Mouse (Mus musculus): ENCODE measurements at regions not wholly inside any gene's neighbourhood (a gene's known extent, or its start where the extent isn't known, plus 50 kb on each side); places are given as distances from the start of the nearest gene placed in this dataset.

GRCm38 (mm10) chr19:21033991-21034390, 80.0 kb upstream of the Tmc1 start:
- WGBS: 74% methylated on average over 3 of the region's 3 CpGs
- Histone ChIP-seq H3K4me1 (replicated peaks; ENCODE audit: control insufficient read depth, insufficient read depth, low read length) (peaks cover 5% of the 10 kb centered on the region), H3K36me3 (ENCODE audit: control insufficient read depth, insufficient read depth, low read length) (no peaks in the 10 kb centered on the region), H3K9me3 (ENCODE audit: control insufficient read depth, low read length) (no peaks in the 10 kb centered on the region), H3K27me3 (replicated peaks; ENCODE audit: control insufficient read depth, insufficient read depth, low read length) (no peaks in the 10 kb centered on the region), H3K27ac (ENCODE audit: low read depth, low read length) (no peak overlapping the region), H3K4me2 (no peak overlapping the region), H3K4me3 (ENCODE audit: low read depth, low read length) (no peak overlapping the region), H3K9ac (ENCODE audit: low read depth, low read length) (no peak overlapping the region)
- ATAC-seq (replicated peaks; ENCODE audit: low FRiP score): no peak
- no peak for DNase-seq (ENCODE audit: low spot score)

- Histone ChIP-seq H3K36me3 (ENCODE audit: control insufficient read depth, insufficient read depth, low read length) (no peaks in the 10 kb centered on the region), H3K9me3 (ENCODE audit: control insufficient read depth, low read length) (no peaks in the 10 kb centered on the region), H3K4me1 (replicated peaks; ENCODE audit: control insufficient read depth, insufficient read depth, low read length) (peaks cover 5% of the 10 kb centered on the region), H3K4me3 (ENCODE audit: low read depth, low read length) (no peak overlapping the region), H3K27ac (ENCODE audit: low read depth, low read length) (peak overlapping the region; percentile 44; the same call in 1 of the 2 replicates), H3K9ac (ENCODE audit: low read depth, low read length) (no peak overlapping the region), H3K27me3 (replicated peaks; ENCODE audit: control insufficient read depth, insufficient read depth, low read length) (no peaks in the 10 kb centered on the region), H3K4me2 (no peak overlapping the region)
- DNase-seq (ENCODE audit: low spot score) (no peak), ATAC-seq (replicated peaks; ENCODE audit: low FRiP score) (0 out of 2 replicates have a peak, but pooled peaks have one; percentile 46)
- 39% methylated on average over 2 of the region's 2 CpGs for WGBS
Measured at GRCm38 (mm10) chr19:21032558-21032957, 78.6 kb upstream of the Tmc1 start.

- DNase-seq (ENCODE audit: low spot score): no peak
- WGBS: 55% methylated on average over 4 of the region's 4 CpGs
Measured at GRCm38 (mm10) chr19:21031768-21032308, 77.8 kb upstream of the Tmc1 start.

GRCm38 (mm10) chr19:21030971-21031370, 77.0 kb upstream of the Tmc1 start:
- Histone ChIP-seq H3K27me3 (replicated peaks; ENCODE audit: control insufficient read depth, insufficient read depth, low read length) (no peaks in the 10 kb centered on the region), H3K9ac (ENCODE audit: low read depth, low read length) (no peak overlapping the region), H3K9me3 (ENCODE audit: control insufficient read depth, low read length) (no peaks in the 10 kb centered on the region), H3K4me2 (no peak overlapping the region), H3K4me1 (replicated peaks; ENCODE audit: control insufficient read depth, insufficient read depth, low read length) (no peaks in the 10 kb centered on the region), H3K4me3 (ENCODE audit: low read depth, low read length) (no peak overlapping the region), H3K36me3 (ENCODE audit: control insufficient read depth, insufficient read depth, low read length) (no peaks in the 10 kb centered on the region), H3K27ac (ENCODE audit: low read depth, low read length) (no peak overlapping the region)
- DNase-seq (ENCODE audit: low spot score) (no peak), ATAC-seq (replicated peaks; ENCODE audit: low FRiP score) (no peak)
- 82% methylated on average over 5 of the region's 5 CpGs for WGBS

More at GRCm38 (mm10) chr19:21031768-21032308, 77.8 kb upstream of the Tmc1 start:
- H3K4me2 ChIP-seq: no peak overlapping the region
- H3K27ac ChIP-seq (ENCODE audit: low read depth, low read length): peak overlapping the region; percentile 44
- peaks cover 3% of the 10 kb centered on the region for H3K4me1 ChIP-seq (replicated peaks; ENCODE audit: control insufficient read depth, insufficient read depth, low read length)
- no peaks in the 10 kb centered on the region for H3K36me3 ChIP-seq (ENCODE audit: control insufficient read depth, insufficient read depth, low read length)
- no peak overlapping the region for H3K4me3 ChIP-seq (ENCODE audit: low read depth, low read length)
- peak; percentile 56 for ATAC-seq (replicated peaks; ENCODE audit: low FRiP score)
- no peaks in the 10 kb centered on the region for H3K9me3 ChIP-seq (ENCODE audit: control insufficient read depth, low read length)
- no peak overlapping the region for H3K9ac ChIP-seq (ENCODE audit: low read depth, low read length)
- H3K27me3 ChIP-seq (replicated peaks; ENCODE audit: control insufficient read depth, insufficient read depth, low read length): no peaks in the 10 kb centered on the region

GRCm38 (mm10) chr19:21028981-21029380, 75.0 kb upstream of the Tmc1 start:
- Histone ChIP-seq H3K9ac (ENCODE audit: low read depth, low read length) (no peak overlapping the region), H3K4me3 (ENCODE audit: low read depth, low read length) (no peak overlapping the region), H3K4me2 (no peak overlapping the region), H3K36me3 (ENCODE audit: control insufficient read depth, insufficient read depth, low read length) (no peaks in the 10 kb centered on the region), H3K27me3 (replicated peaks; ENCODE audit: control insufficient read depth, insufficient read depth, low read length) (no peaks in the 10 kb centered on the region), H3K27ac (ENCODE audit: low read depth, low read length) (no peak overlapping the region), H3K9me3 (ENCODE audit: control insufficient read depth, low read length) (no peaks in the 10 kb centered on the region), H3K4me1 (replicated peaks; ENCODE audit: control insufficient read depth, insufficient read depth, low read length) (no peaks in the 10 kb centered on the region)
- ATAC-seq (replicated peaks; ENCODE audit: low FRiP score): no peak
- DNase-seq (ENCODE audit: low spot score): no peak
- 86% methylated on average over 3 of the region's 3 CpGs for WGBS

GRCm38 (mm10) chr19:21012391-21012790, 58.4 kb upstream of the Tmc1 start:
- Histone ChIP-seq H3K27ac (ENCODE audit: low read depth, low read length) (no peak overlapping the region), H3K36me3 (ENCODE audit: control insufficient read depth, insufficient read depth, low read length) (no peaks in the 10 kb centered on the region), H3K4me3 (ENCODE audit: low read depth, low read length) (no peak overlapping the region), H3K4me1 (replicated peaks; ENCODE audit: control insufficient read depth, insufficient read depth, low read length) (no peaks in the 10 kb centered on the region), H3K27me3 (replicated peaks; ENCODE audit: control insufficient read depth, insufficient read depth, low read length) (no peaks in the 10 kb centered on the region), H3K4me2 (no peak overlapping the region), H3K9me3 (ENCODE audit: control insufficient read depth, low read length) (no peaks in the 10 kb centered on the region), H3K9ac (ENCODE audit: low read depth, low read length) (no peak overlapping the region)
- ATAC-seq (replicated peaks; ENCODE audit: low FRiP score): no peak
- DNase-seq (ENCODE audit: low spot score): no peak
- WGBS: 91% methylated on average over 8 of the region's 10 CpGs

GRCm38 (mm10) chr19:21009607-21010006, 55.6 kb upstream of the Tmc1 start:
- ATAC-seq (replicated peaks; ENCODE audit: low FRiP score) (no peak), DNase-seq (ENCODE audit: low spot score) (no peak)
- Histone ChIP-seq H3K9me3 (ENCODE audit: control insufficient read depth, low read length) (no peaks in the 10 kb centered on the region), H3K27me3 (replicated peaks; ENCODE audit: control insufficient read depth, insufficient read depth, low read length) (no peaks in the 10 kb centered on the region), H3K36me3 (ENCODE audit: control insufficient read depth, insufficient read depth, low read length) (no peaks in the 10 kb centered on the region), H3K4me3 (ENCODE audit: low read depth, low read length) (no peak overlapping the region), H3K9ac (ENCODE audit: low read depth, low read length) (no peak overlapping the region), H3K4me2 (no peak overlapping the region), H3K4me1 (replicated peaks; ENCODE audit: control insufficient read depth, insufficient read depth, low read length) (no peaks in the 10 kb centered on the region), H3K27ac (ENCODE audit: low read depth, low read length) (no peak overlapping the region)
- WGBS: 76% methylated on average over 2 of the region's 2 CpGs

- H3K4me1 ChIP-seq (replicated peaks; ENCODE audit: control insufficient read depth, insufficient read depth, low read length): no peaks in the 10 kb centered on the region
- no peaks in the 10 kb centered on the region for H3K36me3 ChIP-seq (ENCODE audit: control insufficient read depth, insufficient read depth, low read length)
- no peak overlapping the region for H3K4me2 ChIP-seq
- DNase-seq (ENCODE audit: low spot score) (no peak), ATAC-seq (replicated peaks; ENCODE audit: low FRiP score) (no peak)
- H3K4me3 ChIP-seq (ENCODE audit: low read depth, low read length): no peak overlapping the region
- H3K27ac ChIP-seq (ENCODE audit: low read depth, low read length): no peak overlapping the region
- no peaks in the 10 kb centered on the region for H3K9me3 ChIP-seq (ENCODE audit: control insufficient read depth, low read length)
- WGBS: 79% methylated on average over 2 of the region's 2 CpGs
- no peak overlapping the region for H3K9ac ChIP-seq (ENCODE audit: low read depth, low read length)
- no peaks in the 10 kb centered on the region for H3K27me3 ChIP-seq (replicated peaks; ENCODE audit: control insufficient read depth, insufficient read depth, low read length)
Measured at GRCm38 (mm10) chr19:21004411-21004810, 50.4 kb upstream of the Tmc1 start.

Measured in liver, embryonic 11.5 days (tissue).